Mouse (Mus musculus): ENCODE results near the gene Vegfd. TPM values are rescaled to one million over a fixed set of nuclear protein-coding genes. Genes with fewer than 3 reads are reported as not detected.

The Vegfd gene
- polyA plus RNA-seq (2017; shearing (Covaris generic)) = under 1 TPM; 0.07 to 0.36 TPM

DNA sequence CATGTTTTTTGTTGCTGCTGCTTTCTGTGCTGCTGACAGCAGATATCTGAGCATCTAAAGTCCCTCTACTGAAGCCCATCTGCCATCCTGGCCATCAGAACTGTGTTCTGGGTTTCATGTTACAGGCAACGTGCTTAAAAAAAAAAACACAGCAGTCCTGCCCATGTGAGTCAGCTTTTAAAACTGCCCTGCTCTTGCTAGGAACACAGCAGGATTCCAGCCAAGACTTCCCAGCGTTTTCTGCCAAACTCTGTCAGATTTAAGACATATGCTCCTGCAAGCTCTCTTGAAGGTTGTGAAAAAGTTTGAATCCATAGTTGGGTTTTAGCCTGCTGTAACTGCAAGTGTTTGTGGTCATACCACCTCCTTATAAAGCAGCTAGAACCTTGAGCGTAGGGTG lies at the start of gene Vegfd:
TSS of gene Vegfd (plus strand) at position 298 of the 400 bp plus-strand sequence.

DNA sequence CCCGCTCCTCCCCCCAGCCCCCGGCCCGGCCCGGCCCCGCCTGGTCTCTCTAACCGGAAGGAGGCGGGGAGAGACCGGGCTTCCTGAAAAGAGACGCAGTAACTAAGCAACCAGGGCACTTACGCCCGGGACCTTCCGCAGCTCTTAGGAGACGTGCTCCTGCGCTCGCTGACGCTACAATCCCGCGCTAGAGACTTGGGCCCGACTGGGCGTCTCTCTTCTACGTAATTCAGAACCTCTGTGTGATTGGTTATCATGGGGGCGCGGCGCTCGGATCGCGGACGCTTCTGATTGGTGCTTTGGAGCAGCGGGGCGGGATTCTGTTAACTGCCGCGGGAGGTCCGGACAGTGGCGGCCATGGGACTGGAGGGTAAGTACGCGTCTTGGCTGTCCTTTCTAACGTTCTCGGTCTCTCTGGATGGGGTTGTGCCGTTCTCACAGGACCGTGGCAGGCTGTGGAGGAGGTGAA lies 46.3 kb downstream of the Vegfd start, which contains the start of gene Piga:
TSS of gene Piga (plus strand) at position 317 of the 469 bp plus-strand sequence.

DNA sequence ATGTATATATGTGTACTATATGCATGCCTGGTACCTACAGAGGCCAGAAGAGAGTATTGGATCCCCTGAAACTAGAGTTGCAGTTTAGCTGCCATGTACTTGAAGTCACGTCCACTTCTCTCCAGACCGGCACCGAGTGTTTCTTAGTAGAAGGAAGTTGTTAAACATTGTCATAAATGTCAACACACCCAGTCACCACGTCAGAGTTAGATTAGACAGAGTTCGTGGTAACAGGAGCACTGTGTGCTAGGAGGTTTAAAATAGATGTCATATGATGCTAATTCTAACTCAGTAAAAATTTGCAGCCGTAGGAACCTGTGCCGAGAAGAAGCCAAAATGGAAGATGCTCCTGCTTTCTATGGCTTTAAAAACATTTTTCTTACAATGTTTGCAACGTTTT lies 63.5 kb downstream of the Vegfd start, which contains the start of gene Asb11:
TSS of gene Asb11 (plus strand) at position 286 of the 400 bp plus-strand sequence.

Other genes with a start within 250 kb of the Vegfd start
- gene Ace2, start 234.0 kb upstream of the Vegfd start, polyA plus RNA-seq (2017; shearing (Covaris generic)) = under 1 TPM in 1 of 2 experiments, not detected in 1; 0.07 TPM
- gene Bmx, start 115.2 kb upstream of the Vegfd start, polyA plus RNA-seq (2017; shearing (Covaris generic)) = under 1 TPM in 1 of 2 experiments, not detected in 1; 0.11 TPM
- gene Pir, start 104.0 kb upstream of the Vegfd start, polyA plus RNA-seq (2017; shearing (Covaris generic)) = under 1 TPM in 1 of 2 experiments, not detected in 1; 0.45 TPM
- gene Piga, start 46.4 kb downstream of the Vegfd start, polyA plus RNA-seq (2017; shearing (Covaris generic)) = 1 to 10 TPM; 6.8 to 7.4 TPM
- gene Asb11, start 63.6 kb downstream of the Vegfd start, polyA plus RNA-seq (2017; shearing (Covaris generic)) = not detected
- gene Asb9, start 132.9 kb downstream of the Vegfd start, polyA plus RNA-seq (2017; shearing (Covaris generic)) = not detected